Mouse (Mus musculus): Measurements from ENCODE around the gene Galp.

GRCm38 (mm10) chr7:6244361-6245292 is 47.7 kb downstream of the Galp start:
- no peak for TF ChIP-seq GATA1 (IDR thresholded peaks at IDR 0.05; ENCODE audit: low read length)
- TF ChIP-seq TAL1 (IDR thresholded peaks at IDR 0.05; ENCODE audit: low read length), result no peak
